Mouse (Mus musculus) macrophage (primary cell): ENCODE results near the gene Dpp9. TPM values are rescaled to one million over a fixed set of nuclear protein-coding genes. Genes with fewer than 3 reads are reported as not detected.

Source experiments
- H3K27ac ChIP-seq: fragments of 350-480 bp; formaldehyde crosslinking; 2 replicates; pipeline ENCODE4 v1.9.0; 2021
- H3K36me3 ChIP-seq: fragments of 350-480 bp; formaldehyde crosslinking; 2 replicates; pipeline ENCODE4 v1.9.0; 2021; ENCODE audit errors: inconsistent target
- H3K4me3 ChIP-seq: fragments of 350-480 bp; formaldehyde crosslinking; 2 replicates; pipeline ENCODE4 v1.9.0; 2021; ENCODE audit errors: inconsistent target
- H3K79me2 ChIP-seq: fragments of 350-480 bp; formaldehyde crosslinking; 2 replicates; pipeline ENCODE4 v1.9.0; 2021; ENCODE audit errors: inconsistent target
- WGBS: methylation state at CpG from one replicate; pipeline ENCODE4 v1.1.7; 2026; ENCODE audit warnings: inconsistent platforms; ENCODE audit not compliant: missing documents; 5-methylcytosine and 5-hydroxymethylcytosine counted together
- polyA plus RNA-seq: library from polyadenylated mRNA; stranded (reverse); fragments of 250-400 nt; gene quantifications from 3 replicates; pipeline ENCODE4 v1.2.4, GENCODE M21; 2018; ENCODE audit warnings: inconsistent platforms

The Dpp9 gene
- polyA plus RNA-seq, 1 experiment from 2014 or later, result 19.4 TPM

- Histone ChIP-seq H3K36me3 (peaks cover 52% of the 10 kb centered on the region), H3K79me2 (peaks cover 40% of the 10 kb centered on the region; the same call in 1 of the 2 replicates), H3K27ac (no peak overlapping the region), H3K4me3 (no peak overlapping the region)
- 96% methylated on average over 2 of the region's 2 CpGs for WGBS
These were observed 7.6 kb downstream of the Dpp9 start for GRCm38 (mm10) chr17:56211090-56211489.

- peaks cover 20% of the 10 kb centered on the region; the same call in 1 of the 2 replicates for H3K79me2 ChIP-seq
- no peak overlapping the region for H3K27ac ChIP-seq
- H3K4me3 ChIP-seq, result no peak overlapping the region
- WGBS, result 97% methylated on average over 3 of the region's 3 CpGs
- peaks cover 74% of the 10 kb centered on the region for H3K36me3 ChIP-seq
These were observed 9.9 kb downstream of the Dpp9 start for GRCm38 (mm10) chr17:56208821-56209220.

- Histone ChIP-seq H3K79me2 (peaks cover 17% of the 10 kb centered on the region; the same call in 1 of the 2 replicates), H3K36me3 (peaks cover 82% of the 10 kb centered on the region), H3K4me3 (no peak overlapping the region), H3K27ac (no peak overlapping the region)
- WGBS, result 93% methylated on average over 9 of the region's 9 CpGs
These were observed 10.7 kb downstream of the Dpp9 start for GRCm38 (mm10) chr17:56207963-56208530.

GRCm38 (mm10) chr17:56206986-56207674 lies 11.6 kb downstream of the Dpp9 start:
- H3K79me2 ChIP-seq, result peaks cover 10% of the 10 kb centered on the region; the same call in 1 of the 2 replicates
- no peak overlapping the region for H3K4me3 ChIP-seq
- 90% methylated on average over 6 of the region's 6 CpGs for WGBS
- H3K36me3 ChIP-seq, result peaks cover 91% of the 10 kb centered on the region
- no peak overlapping the region for H3K27ac ChIP-seq

- 90% methylated on average over 10 of the region's 10 CpGs for WGBS
- H3K27ac ChIP-seq, result no peak overlapping the region
These were observed 12.3 kb downstream of the Dpp9 start for GRCm38 (mm10) chr17:56206276-56206884.

GRCm38 (mm10) chr17:56203729-56204128 lies 15.0 kb downstream of the Dpp9 start:
- 69% methylated on average over 3 of the region's 3 CpGs for WGBS
- H3K4me3 ChIP-seq, result no peak overlapping the region
- H3K79me2 ChIP-seq, result no peaks in the 10 kb centered on the region; the same call in 1 of the 2 replicates
- H3K36me3 ChIP-seq, result peaks cover 84% of the 10 kb centered on the region
- H3K27ac ChIP-seq, result no peak overlapping the region

More at GRCm38 (mm10) chr17:56206276-56206884, 12.3 kb downstream of the Dpp9 start:
- Histone ChIP-seq H3K36me3 (peaks cover 89% of the 10 kb centered on the region), H3K4me3 (no peak overlapping the region), H3K79me2 (peaks cover 10% of the 10 kb centered on the region; the same call in 1 of the 2 replicates)

GRCm38 (mm10) chr17:56202476-56202875 lies 16.2 kb downstream of the Dpp9 start:
- Histone ChIP-seq H3K27ac (no peak overlapping the region), H3K36me3 (peaks cover 84% of the 10 kb centered on the region), H3K4me3 (no peak overlapping the region), H3K79me2 (no peaks in the 10 kb centered on the region)
- 96% methylated on average over 8 of the region's 8 CpGs for WGBS

- H3K27ac ChIP-seq, result no peak overlapping the region
- H3K4me3 ChIP-seq, result no peak overlapping the region
- WGBS, result 72% methylated on average over 3 of the region's 3 CpGs
- H3K36me3 ChIP-seq, result peaks cover 84% of the 10 kb centered on the region
- no peaks in the 10 kb centered on the region for H3K79me2 ChIP-seq
These were observed 17.1 kb downstream of the Dpp9 start for GRCm38 (mm10) chr17:56201642-56202041.

- 83% methylated on average over 9 of the region's 9 CpGs for WGBS
- Histone ChIP-seq H3K4me3 (no peak overlapping the region), H3K79me2 (no peaks in the 10 kb centered on the region), H3K27ac (no peak overlapping the region), H3K36me3 (peaks cover 84% of the 10 kb centered on the region)
These were observed 18.1 kb downstream of the Dpp9 start for GRCm38 (mm10) chr17:56200586-56200985.

- Histone ChIP-seq H3K79me2 (no peaks in the 10 kb centered on the region), H3K36me3 (peaks cover 81% of the 10 kb centered on the region), H3K4me3 (no peak overlapping the region), H3K27ac (no peak overlapping the region)
- 76% methylated on average over 2 of the region's 2 CpGs for WGBS
These were observed 21.8 kb downstream of the Dpp9 start for GRCm38 (mm10) chr17:56196860-56197259.

- H3K27ac ChIP-seq, result no peak overlapping the region
- peaks cover 78% of the 10 kb centered on the region for H3K36me3 ChIP-seq
- no peaks in the 10 kb centered on the region for H3K79me2 ChIP-seq
- no peak overlapping the region for H3K4me3 ChIP-seq
- 95% methylated on average over 12 of the region's 13 CpGs for WGBS
These were observed 23.9 kb downstream of the Dpp9 start for GRCm38 (mm10) chr17:56194765-56195164.

GRCm38 (mm10) chr17:56194357-56194756 lies 24.3 kb downstream of the Dpp9 start:
- no peaks in the 10 kb centered on the region for H3K79me2 ChIP-seq
- WGBS, result 89% methylated on average over 12 of the region's 12 CpGs
- H3K36me3 ChIP-seq, result peaks cover 77% of the 10 kb centered on the region
- H3K4me3 ChIP-seq, result no peak overlapping the region
- no peak overlapping the region for H3K27ac ChIP-seq

GRCm38 (mm10) chr17:56191266-56191665 lies 27.4 kb downstream of the Dpp9 start:
- Histone ChIP-seq H3K79me2 (no peaks in the 10 kb centered on the region), H3K27ac (no peak overlapping the region), H3K36me3 (peaks cover 71% of the 10 kb centered on the region), H3K4me3 (no peak overlapping the region)
- 92% methylated on average over 6 of the region's 6 CpGs for WGBS

- Histone ChIP-seq H3K36me3 (peaks cover 38% of the 10 kb centered on the region), H3K27ac (no peak overlapping the region), H3K4me3 (no peak overlapping the region), H3K79me2 (peaks cover 28% of the 10 kb centered on the region)
- 86% methylated on average over 9 of the region's 11 CpGs for WGBS
These were observed 33.2 kb downstream of the Dpp9 start for GRCm38 (mm10) chr17:56185281-56186141.
